12 mouse cellular contexts compared by ENCODE assay signal in genomic region chr5:33222841-33223744, GRCm38 (mm10). TPM values are rescaled to one million over a fixed set of nuclear protein-coding genes. Genes with fewer than 3 reads are reported as not detected.
A peak's percentile ranks its signal among the peaks of the same experiment; 100 is the strongest.
DNase-seq lines count a peak whose midpoint lies in the region; ATAC-seq and TF ChIP-seq lines count a peak whose summit lies in the region.
"Had no signal": no experiment of that assay in that cellular context is flagged by ENCODE, and none has a peak within 500 bp of the region (broad histone marks: within the 10 kb centered on the region; RNA-seq: fewer than 3 reads in every experiment).

No protein-coding gene starts in this region.

- H3K4me3 ChIP-seq in kidney, postnatal 0 days (replicated peaks; ENCODE audit: low read depth, low read length): no peak overlapping the region
- no peak overlapping the region for H3K4me3 ChIP-seq in intestine, embryonic 16.5 days (ENCODE audit: low read length)
- no peak overlapping the region for H3K4me3 ChIP-seq in stomach, embryonic 15.5 days (replicated peaks)

- H3K9ac ChIP-seq in kidney, postnatal 0 days (ENCODE audit: low read depth, low read length): no peak overlapping the region
- no peak overlapping the region for H3K9ac ChIP-seq in intestine, embryonic 16.5 days (ENCODE audit: low read depth, low read length)
- H3K9ac ChIP-seq in stomach, embryonic 15.5 days: no peak overlapping the region

- no peaks in the 10 kb centered on the region for H3K9me3 ChIP-seq in kidney, postnatal 0 days (replicated peaks; ENCODE audit: low read length)
- H3K9me3 ChIP-seq in intestine, embryonic 16.5 days (ENCODE audit: control insufficient read depth, low read length): no peaks in the 10 kb centered on the region
- H3K9me3 ChIP-seq in stomach, embryonic 15.5 days: no peaks in the 10 kb centered on the region
- H3K9me3 ChIP-seq: G1E had no signal

- no peaks in the 10 kb centered on the region for H3K27me3 ChIP-seq in kidney, postnatal 0 days (ENCODE audit: insufficient read depth, low read length)
- no peaks in the 10 kb centered on the region for H3K27me3 ChIP-seq in intestine, embryonic 16.5 days (replicated peaks; ENCODE audit: control insufficient read depth, insufficient read depth, low read length)
- no peaks in the 10 kb centered on the region for H3K27me3 ChIP-seq in stomach, embryonic 15.5 days (replicated peaks)

- no peak for ATAC-seq in kidney, postnatal 0 days (replicated peaks; ENCODE audit: low FRiP score, low read depth)
- ATAC-seq in intestine, embryonic 16.5 days: no peak
- no peak for ATAC-seq in stomach, embryonic 15.5 days (ENCODE audit: insufficient read depth, low FRiP score, low read depth)
- ATAC-seq: hindbrain, embryonic 16.5 days had no signal

- 0 out of 2 replicates have a peak overlapping the region, but pooled peaks have one; percentile 25 for H3K27ac ChIP-seq in kidney, postnatal 0 days
- H3K27ac ChIP-seq in intestine, embryonic 16.5 days (ENCODE audit: low read length): peak overlapping the region; percentile 62
- H3K27ac ChIP-seq in stomach, embryonic 15.5 days: peak overlapping the region; percentile 28

- H3K4me1 ChIP-seq in kidney, postnatal 0 days (replicated peaks; ENCODE audit: insufficient read depth, low read length): peaks cover 9% of the 10 kb centered on the region; the same call in 1 of the 2 replicates
- H3K4me1 ChIP-seq in intestine, embryonic 16.5 days (ENCODE audit: control insufficient read depth, insufficient read depth, low read length): peaks cover 32% of the 10 kb centered on the region
- H3K4me1 ChIP-seq in stomach, embryonic 15.5 days: peaks cover 25% of the 10 kb centered on the region

- peak; percentile 26 for DNase-seq in embryo, embryonic 10.5 days (ENCODE audit: low spot score)
- no peak for DNase-seq in embryo, embryonic 9.5 days (ENCODE audit: extremely low spot score)
- DNase-seq in kidney, postnatal 0 days (ENCODE audit: low spot score): peak; percentile 52
- DNase-seq in kidney, adult 18-20 months: no peak
- DNase-seq in left cerebral cortex, adult 18-20 months (ENCODE audit: low spot score in 2 of 2): no peak
- no peak for DNase-seq in frontal cortex, postnatal 14 days (ENCODE audit: low spot score in 2 of 2)
- DNase-seq: cerebellum, postnatal 36 days; gastrocnemius, postnatal 14 days had no signal

- 42% methylated on average over 9 of the region's 9 CpGs for WGBS in kidney, postnatal 0 days
- WGBS in intestine, embryonic 16.5 days: 46% methylated on average over 9 of the region's 9 CpGs
- 46% methylated on average over 9 of the region's 9 CpGs for WGBS in stomach, embryonic 15.5 days

- H3K4me2 ChIP-seq in kidney, postnatal 0 days (ENCODE audit: low read length): no peak overlapping the region
- no peak overlapping the region for H3K4me2 ChIP-seq in intestine, embryonic 16.5 days (ENCODE audit: low read depth, low read length)
- H3K4me2 ChIP-seq in stomach, embryonic 15.5 days: no peak overlapping the region

- no peak for TF ChIP-seq CTCF in kidney, postnatal 0 days (IDR thresholded peaks at IDR 0.05; ENCODE audit: low read depth)

- H3K36me3 ChIP-seq in kidney, postnatal 0 days (ENCODE audit: insufficient read depth, low read length): no peaks in the 10 kb centered on the region
- H3K36me3 ChIP-seq in intestine, embryonic 16.5 days (ENCODE audit: control insufficient read depth, insufficient read depth, low read length): no peaks in the 10 kb centered on the region
- H3K36me3 ChIP-seq in stomach, embryonic 15.5 days: no peaks in the 10 kb centered on the region
- H3K36me3 ChIP-seq: G1E had no signal

RNA-seq across cellular contexts. Expression of gene Spon2, which starts 4.8 kb away (rescaled TPM):
- 6.7 and 7.4 TPM in 2 replicates for polyA plus RNA-seq in kidney, postnatal 0 days (2015; fragmentation: Nextera tagmentation; extraction: Ambion mirVana)
- polyA plus RNA-seq in intestine, embryonic 16.5 days (2015; fragmentation: Nextera tagmentation; extraction: Ambion mirVana): 35.1 and 37.0 TPM in 2 replicates
- 38.2 and 41.8 TPM in 2 replicates for polyA plus RNA-seq in stomach, embryonic 15.5 days (2015; fragmentation: Nextera tagmentation; extraction: Ambion mirVana)
- under 1 TPM; 0.28 to 0.52 TPM for total RNA-seq in left cerebral cortex, adult 18-20 months (2021)

RNA-seq across cellular contexts. Expression of gene Ctbp1, which starts 51.7 kb away (rescaled TPM):
- 252 and 261 TPM in 2 replicates for polyA plus RNA-seq in kidney, postnatal 0 days (2015; fragmentation: Nextera tagmentation; extraction: Ambion mirVana)
- polyA plus RNA-seq in intestine, embryonic 16.5 days (2015; fragmentation: Nextera tagmentation; extraction: Ambion mirVana): 181 and 223 TPM in 2 replicates
- polyA plus RNA-seq in stomach, embryonic 15.5 days (2015; fragmentation: Nextera tagmentation; extraction: Ambion mirVana): 298 and 323 TPM in 2 replicates
- total RNA-seq in left cerebral cortex, adult 18-20 months (2021): 100 to 1,000 TPM; 340 to 348 TPM

Comparison
In these comparisons a context has a peak if more than half of its experiments do, and no peak if none do; other contexts are left out.
1. DNase-seq: peak in embryo, embryonic 10.5 days (single experiment) and kidney, postnatal 0 days (single experiment); none in embryo, embryonic 9.5 days (single experiment), kidney, adult 18-20 months (single experiment), left cerebral cortex, adult 18-20 months (0 of 2) and frontal cortex, postnatal 14 days (0 of 2).
2. Peak in every context shown above with its lines, with median percentiles within 50 percentile points of each other: H3K27ac ChIP-seq.